Mouse (Mus musculus): ENCODE data around the gene Mansc4. TPM values are rescaled to one million over a fixed set of nuclear protein-coding genes. Genes with fewer than 3 reads are reported as not detected.

Gene Mansc4
- total RNA-seq (2021), result not detected
- long read RNA-seq, experiment 1, result 0 reads
- long read RNA-seq, experiment 2, result 0 reads

DNA sequence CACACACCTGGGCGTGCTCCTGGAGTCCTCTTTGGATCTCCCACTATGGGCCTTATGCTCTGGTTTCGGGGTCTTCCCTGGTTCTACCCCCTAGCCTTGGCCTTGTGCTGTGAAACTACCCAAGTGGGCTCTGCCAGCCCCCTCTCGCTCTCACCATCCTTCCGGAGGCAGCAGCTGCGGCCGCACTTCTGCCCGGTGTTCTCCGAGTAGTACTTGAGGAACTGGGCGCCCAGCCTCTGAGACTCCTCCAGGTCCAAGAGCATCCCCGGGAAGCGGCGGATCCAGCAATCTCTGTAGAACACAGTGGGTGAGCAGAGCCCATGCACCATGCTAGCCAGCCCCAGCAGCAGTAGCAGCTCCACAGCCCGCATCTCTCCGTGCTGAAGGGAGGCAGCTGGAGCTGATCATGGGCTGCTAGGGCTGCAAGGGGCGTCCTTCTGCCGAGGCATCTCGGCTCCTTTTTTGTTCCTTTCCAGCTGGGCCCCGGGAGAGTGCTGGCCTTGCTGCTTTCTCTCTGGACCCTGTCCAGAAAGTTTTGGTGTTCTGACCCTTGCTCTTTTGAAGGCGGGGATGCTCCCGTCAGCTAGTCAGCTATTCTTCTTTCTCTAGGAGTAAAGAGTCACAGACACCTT is at the start of gene Mansc4:
TSS of gene Mansc4 (minus strand) at position 439 of the 632 bp plus-strand sequence.
- peak; percentile 21 to 40 for DNase-seq

GRCm38 (mm10) chr6:147127239-147127638 is 40.4 kb upstream of the Mansc4 start:
- DNase-seq, result no peak

- peak in 1 of 2 experiments; percentile 29 for DNase-seq
These were observed 34.5 kb upstream of the Mansc4 start for GRCm38 (mm10) chr6:147121320-147121719.

GRCm38 (mm10) chr6:147118190-147118589 is 31.4 kb upstream of the Mansc4 start:
- DNase-seq, result no peak

DNA sequence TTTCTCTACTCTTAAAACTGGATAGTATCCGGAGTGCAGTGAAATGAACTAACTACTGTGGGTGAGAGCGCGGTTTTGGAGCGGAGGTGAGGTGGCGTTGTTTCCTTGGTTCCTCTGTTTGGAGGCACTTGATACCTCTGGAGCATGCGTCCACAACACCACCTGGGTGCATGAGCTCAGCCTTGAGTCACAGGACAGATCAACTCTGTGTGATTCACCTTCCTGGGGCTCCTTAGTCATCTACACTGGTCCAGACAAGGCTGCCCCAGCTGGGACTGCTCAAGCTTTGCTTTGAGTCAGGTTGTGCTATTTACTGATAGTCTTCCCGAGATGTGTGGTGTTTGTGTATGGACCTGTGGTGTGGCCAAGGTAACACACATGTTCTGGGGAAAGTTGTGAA is 30.9 kb upstream of the Mansc4 start:
- DNase-seq, result no peak

- peak; percentile 76 to 96 for DNase-seq
These were observed 29.7 kb upstream of the Mansc4 start for GRCm38 (mm10) chr6:147116579-147116978.

- no peak for DNase-seq
These were observed 22.5 kb upstream of the Mansc4 start for GRCm38 (mm10) chr6:147109283-147109682.

DNA sequence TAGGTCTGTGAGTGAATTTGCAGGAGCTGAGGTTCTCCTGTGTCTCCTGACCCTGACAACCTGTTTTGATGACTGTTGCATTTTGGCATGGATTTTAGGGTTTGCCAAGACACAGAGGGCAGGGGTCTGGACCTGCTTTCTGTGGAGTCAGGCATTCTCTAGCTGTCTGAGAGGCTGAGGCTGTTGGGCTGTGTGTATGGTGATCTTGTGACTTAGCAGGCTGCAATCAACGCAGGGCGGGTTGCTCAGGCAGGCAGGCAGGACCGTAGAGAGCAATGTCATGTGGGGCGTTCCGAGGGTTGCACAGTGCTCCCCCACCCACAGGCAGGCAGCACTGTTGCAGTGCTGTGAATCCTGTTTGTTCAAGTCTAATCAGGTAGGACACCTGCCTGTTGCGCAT is 19.9 kb upstream of the Mansc4 start:
- no peak for DNase-seq

GRCm38 (mm10) chr6:147105529-147105928 is 18.7 kb upstream of the Mansc4 start:
- DNase-seq, result no peak

DNA sequence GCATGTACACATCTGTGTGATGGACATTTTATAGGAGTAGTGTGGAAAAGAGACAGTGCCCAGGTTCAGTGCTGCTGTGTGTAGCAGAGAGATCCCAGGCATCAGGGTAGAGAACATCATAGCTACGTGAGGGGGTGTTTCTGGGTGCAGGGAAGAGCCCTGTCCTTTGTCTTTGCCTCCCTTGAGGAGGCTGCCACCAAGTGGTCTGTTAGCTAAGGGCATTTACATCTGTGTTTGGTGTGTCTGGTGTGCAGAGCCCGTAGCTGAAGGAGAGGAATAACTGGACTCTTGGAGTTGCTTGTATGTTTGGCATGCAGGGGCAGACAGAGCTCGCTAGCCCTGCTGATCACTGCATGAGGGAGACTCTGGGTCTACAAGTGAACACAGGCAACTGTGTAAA is 15.5 kb upstream of the Mansc4 start:
- no peak for DNase-seq

DNA sequence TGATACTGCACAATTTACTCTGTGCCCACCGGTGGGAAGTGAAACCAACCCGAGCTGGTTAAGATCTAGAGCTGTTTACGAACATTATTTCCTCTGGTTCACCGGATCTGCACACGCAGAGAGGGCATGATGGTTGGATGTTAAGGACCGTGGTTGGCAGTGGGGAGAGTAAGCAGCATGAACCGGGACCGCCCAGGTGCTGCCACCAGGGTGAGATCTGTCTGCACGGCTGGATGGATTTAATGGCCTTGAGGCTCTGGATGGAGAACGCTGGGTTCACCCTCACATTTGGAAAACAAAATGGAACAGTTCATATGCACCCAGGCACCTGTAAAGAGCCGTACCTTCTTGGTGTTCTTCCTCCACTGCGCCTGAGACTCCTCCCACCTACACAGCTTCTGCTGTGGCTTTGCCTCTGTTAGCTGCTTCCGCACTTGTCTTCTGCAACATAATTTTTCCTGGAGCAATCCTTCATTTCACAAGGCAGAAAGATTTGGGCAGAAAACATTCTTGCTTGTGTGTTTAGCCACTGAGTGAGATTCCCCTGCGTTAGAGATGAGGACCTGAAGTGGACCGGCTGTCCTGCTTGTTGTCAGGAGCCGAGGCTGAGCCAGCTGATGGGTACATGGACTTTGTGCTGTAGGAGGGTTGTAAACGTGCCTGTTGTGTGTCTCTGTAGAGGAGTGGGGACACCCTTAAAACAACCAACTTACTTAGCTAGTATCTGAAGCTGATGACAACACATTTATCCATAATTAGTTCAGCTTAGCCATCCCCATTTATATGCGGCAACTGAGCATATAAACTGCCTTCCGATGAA is 12.8 kb upstream of the Mansc4 start:
- no peak for DNase-seq

DNA sequence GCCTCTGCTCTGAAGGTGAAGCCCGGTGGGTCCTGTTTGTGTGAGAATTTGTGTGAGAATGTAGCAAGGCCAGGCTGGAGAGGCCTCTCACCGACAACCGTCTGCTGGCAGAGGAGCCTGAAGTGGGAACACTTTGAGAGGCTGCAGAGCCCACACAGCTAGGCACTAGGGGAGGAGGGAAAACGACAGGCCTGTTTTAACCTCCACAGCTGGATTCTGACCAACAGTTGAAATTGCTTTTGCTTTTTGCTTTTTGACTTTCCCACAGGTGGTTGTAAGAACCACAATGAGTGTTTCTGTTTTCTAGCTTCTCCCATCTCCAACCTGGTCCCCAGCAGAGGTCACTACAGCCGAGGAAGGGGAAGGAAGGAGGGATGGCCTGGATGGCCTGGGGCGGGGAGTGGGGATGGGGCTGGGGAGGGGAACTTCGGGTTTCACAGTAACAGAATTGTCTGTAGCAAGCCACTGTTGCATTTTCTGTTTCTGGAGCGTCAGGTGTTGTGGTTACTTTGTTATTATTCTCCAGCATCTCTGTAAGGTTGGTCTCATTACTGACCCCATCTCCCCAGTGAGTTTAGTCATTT is 10.6 kb upstream of the Mansc4 start:
- DNase-seq, result no peak

- no peak for DNase-seq
These were observed 10.1 kb upstream of the Mansc4 start for GRCm38 (mm10) chr6:147096934-147097333.

- DNase-seq, result no peak
These were observed 9.3 kb upstream of the Mansc4 start for GRCm38 (mm10) chr6:147096109-147096508.

DNA sequence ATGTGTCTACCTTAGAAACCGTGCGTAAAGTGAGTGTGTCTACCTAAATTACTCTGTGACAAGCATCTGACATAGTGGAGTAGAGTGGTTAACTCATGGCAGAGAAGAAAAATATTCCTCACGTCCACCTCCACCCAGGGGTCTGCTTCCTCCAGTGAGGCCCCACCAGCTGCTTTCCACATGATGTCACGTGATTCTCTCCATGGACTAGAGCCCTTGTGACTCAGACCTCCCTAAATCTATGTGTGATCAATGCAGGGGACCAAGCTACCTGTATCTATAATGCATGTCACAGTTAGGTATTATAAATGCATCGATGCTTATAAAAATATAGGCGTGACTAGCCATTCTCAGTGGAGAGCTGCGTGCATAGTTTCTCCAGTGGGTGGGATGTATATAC is 7.9 kb upstream of the Mansc4 start:
- no peak for DNase-seq

DNA sequence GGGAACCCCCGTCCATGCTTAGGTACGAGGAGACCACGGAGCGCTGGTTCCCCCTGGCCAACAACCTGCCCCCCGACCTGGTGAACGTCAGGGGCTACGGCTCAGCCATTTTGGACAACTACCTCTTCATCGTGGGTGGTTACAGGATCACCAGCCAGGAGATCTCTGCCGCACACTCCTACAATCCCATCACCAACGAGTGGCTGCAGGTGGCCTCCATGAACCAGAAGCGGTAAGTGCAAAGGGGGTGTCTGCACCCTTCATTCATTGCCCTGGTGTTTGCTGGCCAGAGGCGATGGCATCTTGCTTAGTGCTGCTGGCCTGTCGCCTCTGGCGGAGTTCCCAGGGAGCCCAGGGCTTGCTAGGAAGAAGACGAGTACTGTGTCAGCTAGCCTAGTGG is 5.3 kb upstream of the Mansc4 start:
- DNase-seq, result peak; percentile 58 to 67

DNA sequence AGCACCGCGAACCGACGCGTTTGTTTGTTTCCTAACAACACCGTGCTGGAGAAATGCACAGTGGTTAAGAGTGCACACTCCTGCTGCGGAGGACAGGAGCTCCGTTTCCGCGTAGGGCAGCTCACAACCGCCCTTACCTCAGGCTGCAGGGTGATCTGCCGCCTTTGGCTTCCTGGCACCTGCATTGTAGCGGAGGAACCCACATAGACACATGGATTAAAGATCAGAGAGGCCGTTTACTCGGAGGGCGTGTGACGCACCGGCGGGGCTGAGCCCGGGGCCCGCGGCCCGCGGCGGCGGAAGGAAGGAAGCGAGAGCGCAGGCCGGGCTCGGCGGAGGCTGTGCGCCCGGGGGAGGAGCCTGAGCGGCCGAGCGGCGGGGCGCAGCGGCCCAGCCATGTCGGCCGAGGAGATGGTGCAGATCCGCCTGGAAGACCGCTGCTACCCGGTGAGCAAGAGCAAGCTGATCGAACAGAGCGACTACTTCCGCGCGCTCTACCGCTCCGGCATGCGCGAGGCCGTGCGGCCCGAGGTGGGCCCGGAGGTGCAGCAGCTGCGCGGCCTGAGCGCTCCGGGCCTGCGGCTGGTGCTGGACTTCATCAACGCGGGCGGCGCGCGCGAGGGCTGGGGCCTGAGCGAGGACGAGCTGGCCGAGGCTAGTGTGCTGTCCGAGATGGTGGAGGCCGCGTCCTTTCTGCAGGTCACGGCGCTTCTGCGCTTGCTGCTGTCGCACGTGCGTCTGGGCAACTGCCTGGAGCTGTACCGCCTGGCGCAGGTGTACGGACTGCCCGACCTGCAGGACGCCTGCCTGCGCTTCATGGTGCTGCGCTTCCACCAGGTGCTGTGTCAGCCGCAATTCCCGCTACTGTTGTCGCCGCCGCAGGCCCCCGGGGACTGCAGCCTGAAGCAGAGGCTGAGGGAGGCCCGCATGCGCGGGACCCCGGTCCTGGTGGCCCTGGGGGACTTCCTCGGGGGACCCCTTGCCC is 4.6 kb upstream of the Mansc4 start, which contains the start of gene Klhl42:
TSS of gene Klhl42 (plus strand) at position 244 of the 985 bp plus-strand sequence.
- DNase-seq, result peak; percentile 86 to 87

- DNase-seq, result no peak
These were observed 3.4 kb upstream of the Mansc4 start for GRCm38 (mm10) chr6:147090191-147090590.

DNA sequence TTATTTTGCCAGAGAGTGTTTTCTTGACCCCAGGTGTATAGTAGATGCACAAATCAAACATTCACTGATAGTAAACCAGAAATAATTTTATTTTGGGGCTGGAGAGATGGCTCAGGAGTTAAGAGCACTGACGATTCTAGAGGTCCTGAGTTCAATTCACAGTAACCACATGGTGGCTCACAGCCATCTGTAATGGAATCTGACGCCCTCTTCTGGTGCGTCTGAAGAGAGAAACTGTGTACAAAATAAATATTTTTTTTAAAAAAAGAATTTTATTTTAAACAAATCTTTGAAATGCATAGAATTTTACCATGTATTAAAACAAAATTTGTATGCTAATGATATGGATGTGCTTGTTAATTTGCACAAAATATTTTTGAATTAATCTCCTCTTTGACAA is 1.7 kb upstream of the Mansc4 start:
- DNase-seq, result no peak

- no peak for DNase-seq
These were observed 904 bp upstream of the Mansc4 start for GRCm38 (mm10) chr6:147087736-147088135.

- DNase-seq, result no peak
These were observed 1.3 kb downstream of the Mansc4 start for GRCm38 (mm10) chr6:147085398-147086040.
